Mouse (Mus musculus) heart, embryonic 16.5 days (tissue): ENCODE results near the gene Col15a1. TPM values are rescaled to one million over a fixed set of nuclear protein-coding genes. Genes with fewer than 3 reads are reported as not detected.

Experiments used
- ATAC-seq: fragments of 200-750 bp; cut with Nextera tagmentation; replicated peaks from 2 replicates; pipeline ENCODE4 v1.8.0; 2017; ENCODE audit warnings: moderate number of reproducible peaks; ENCODE audit not compliant: insufficient read depth, low FRiP score; ENCODE audit errors: extremely low read depth
- H3K27ac ChIP-seq: fragments of 300-500 bp; sonication (generic); 2 replicates; pipeline ENCODE4 v1.5.1; 2014; ENCODE audit warnings: mild to moderate bottlenecking, low read length, control low read depth, moderate library complexity
- H3K27me3 ChIP-seq: fragments of 300-500 bp; sonication (generic); 2 replicates; pipeline ENCODE4 v1.6.1; 2014; ENCODE audit warnings: low read length, mixed read lengths; ENCODE audit not compliant: control insufficient read depth, insufficient read depth
- H3K36me3 ChIP-seq: fragments of 300-500 bp; sonication (generic); 2 replicates; pipeline ENCODE4 v1.6.1; 2014; ENCODE audit not compliant: control insufficient read depth, insufficient read depth
- H3K4me1 ChIP-seq: fragments of 300-500 bp; sonication (generic); 2 replicates; pipeline ENCODE4 v1.6.1; 2014; ENCODE audit warnings: low read length, mixed read lengths; ENCODE audit not compliant: control insufficient read depth, insufficient read depth
- H3K4me2 ChIP-seq: fragments of 300-500 bp; sonication (generic); 2 replicates; pipeline ENCODE4 v1.6.1; 2014; ENCODE audit warnings: low read depth, mild to moderate bottlenecking, control low read depth, low read length
- H3K4me3 ChIP-seq: fragments of 300-500 bp; sonication (generic); 2 replicates; pipeline ENCODE4 v1.5.1; 2014; ENCODE audit warnings: mild to moderate bottlenecking, control low read depth, low read length
- H3K9ac ChIP-seq: fragments of 300-500 bp; sonication (generic); 2 replicates; pipeline ENCODE4 v1.6.1; 2014; ENCODE audit warnings: low read length, control low read depth
- H3K9me3 ChIP-seq: fragments of 300-500 bp; sonication (generic); replicated peaks from 2 replicates; pipeline ENCODE4 v1.6.1; 2016; ENCODE audit warnings: low read length; ENCODE audit not compliant: control insufficient read depth
- WGBS: fragments of 180-500 bp; shearing (Covaris S2); extraction: QIAGEN DNeasy Blood & Tissue Kit; methylation state at CpG from one replicate; pipeline ENCODE4 v1.1.7; 2014; 5-methylcytosine and 5-hydroxymethylcytosine counted together
- polyA plus RNA-seq: library from polyadenylated mRNA; unstranded; fragments of >200 nt; fragmentation: Nextera tagmentation; extraction: Ambion mirVana; gene quantifications from 2 replicates; pipeline ENCODE4 v1.2.1, GENCODE M21; 2015

Col15a1 gene
- polyA plus RNA-seq, 1 experiment from 2014 or later = 13.5 TPM

DNA sequence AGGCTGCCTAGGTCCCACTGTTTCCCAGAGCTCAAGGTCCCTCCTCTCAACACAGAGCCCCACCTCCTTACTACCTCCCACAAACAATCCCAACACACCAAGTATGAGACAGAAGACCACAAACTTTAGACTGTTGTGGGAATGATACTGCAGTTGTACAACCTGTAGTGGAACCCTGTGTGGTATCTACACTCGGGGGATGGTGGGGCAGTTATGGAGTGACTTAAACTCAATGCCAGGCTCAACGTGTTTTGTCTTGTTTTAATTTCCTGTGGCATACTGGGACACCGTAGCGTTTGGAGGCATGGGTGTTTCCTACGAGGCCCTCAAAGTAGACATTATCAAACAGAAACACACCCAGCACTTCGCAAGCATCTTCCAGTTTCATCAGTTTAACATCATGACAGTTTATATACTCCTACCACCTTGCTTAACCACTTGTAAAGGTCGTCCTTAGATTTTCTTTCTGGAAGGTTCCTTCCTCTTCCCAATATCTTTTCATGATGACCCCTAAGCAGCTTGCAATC lies 86.6 kb downstream of the Col15a1 start:
- Histone ChIP-seq H3K4me1 (peaks cover 15% of the 10 kb centered on the region), H3K4me3 (no peak overlapping the region), H3K27me3 (no peaks in the 10 kb centered on the region), H3K27ac (no peak overlapping the region), H3K4me2 (no peak overlapping the region), H3K9me3 (peaks cover 15% of the 10 kb centered on the region), H3K36me3 (peaks cover 10% of the 10 kb centered on the region), H3K9ac (no peak overlapping the region)
- 83% methylated on average over 7 of the region's 7 CpGs for WGBS
- no peak for ATAC-seq

- H3K4me1 ChIP-seq = peaks cover 15% of the 10 kb centered on the region
- H3K4me3 ChIP-seq = no peak overlapping the region
- no peak overlapping the region for H3K9ac ChIP-seq
- no peak overlapping the region for H3K4me2 ChIP-seq
- H3K27ac ChIP-seq = 0 out of 2 replicates have a peak overlapping the region, but pooled peaks have one; percentile 35
- WGBS = 37% methylated on average over 3 of the region's 3 CpGs
- H3K27me3 ChIP-seq = no peaks in the 10 kb centered on the region
- peaks cover 15% of the 10 kb centered on the region for H3K9me3 ChIP-seq
- no peak for ATAC-seq
- H3K36me3 ChIP-seq = peaks cover 10% of the 10 kb centered on the region
Measured at GRCm38 (mm10) chr4:47295547-47295946, 87.6 kb downstream of the Col15a1 start.

GRCm38 (mm10) chr4:47300701-47301100 lies 92.7 kb downstream of the Col15a1 start:
- H3K4me1 ChIP-seq = peaks cover 8% of the 10 kb centered on the region
- H3K9me3 ChIP-seq = peaks cover 15% of the 10 kb centered on the region
- H3K27me3 ChIP-seq = no peaks in the 10 kb centered on the region
- no peak overlapping the region for H3K9ac ChIP-seq
- peaks cover 10% of the 10 kb centered on the region for H3K36me3 ChIP-seq
- 84% methylated on average over 2 of the region's 2 CpGs for WGBS
- no peak overlapping the region for H3K4me3 ChIP-seq
- ATAC-seq = no peak
- H3K27ac ChIP-seq = no peak overlapping the region
- H3K4me2 ChIP-seq = no peak overlapping the region

GRCm38 (mm10) chr4:47302610-47303009 lies 94.6 kb downstream of the Col15a1 start:
- peaks cover 10% of the 10 kb centered on the region for H3K36me3 ChIP-seq
- H3K4me1 ChIP-seq = peaks cover 3% of the 10 kb centered on the region; the same call in 1 of the 2 replicates
- no peaks in the 10 kb centered on the region for H3K27me3 ChIP-seq
- H3K4me3 ChIP-seq = no peak overlapping the region
- ATAC-seq = no peak
- 81% methylated on average over 7 of the region's 7 CpGs for WGBS
- H3K4me2 ChIP-seq = no peak overlapping the region
- no peak overlapping the region for H3K9ac ChIP-seq
- peaks cover 15% of the 10 kb centered on the region for H3K9me3 ChIP-seq
- H3K27ac ChIP-seq = no peak overlapping the region

DNA sequence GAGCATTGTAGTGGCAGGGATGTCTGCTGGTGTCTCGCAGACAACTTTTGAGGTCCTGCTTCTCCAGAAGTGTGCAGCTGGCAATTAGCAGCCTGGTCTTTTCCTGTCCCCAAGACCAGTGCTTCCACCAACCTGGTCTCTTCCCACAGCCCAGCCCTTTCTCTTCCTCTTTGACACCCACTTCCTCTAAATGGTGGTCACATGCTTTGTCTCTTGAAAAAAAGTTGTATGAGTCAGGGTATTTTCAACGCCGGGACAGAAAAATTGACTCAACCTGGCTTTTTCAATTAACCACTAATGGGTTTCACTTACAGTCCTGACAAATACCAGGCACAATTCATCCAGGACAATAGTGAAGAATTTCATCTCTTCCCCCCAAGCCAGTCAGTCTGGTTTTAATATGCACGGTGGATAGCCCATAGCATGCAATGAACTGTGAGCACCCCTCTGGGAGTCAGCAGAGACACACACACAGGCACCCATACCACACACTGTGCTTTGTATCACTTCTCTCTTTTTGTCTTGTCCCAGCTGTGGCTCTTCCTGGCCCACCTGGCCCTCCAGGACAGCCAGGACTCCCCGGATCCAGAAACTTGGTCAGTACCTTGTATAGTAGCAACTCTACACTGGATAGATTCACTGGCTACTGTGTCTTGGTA lies 95.5 kb downstream of the Col15a1 start:
- WGBS = 69% methylated on average over 5 of the region's 5 CpGs
- Histone ChIP-seq H3K27ac (0 out of 2 replicates have a peak overlapping the region, but pooled peaks have one; percentile 3), H3K4me2 (no peak overlapping the region), H3K9ac (no peak overlapping the region), H3K9me3 (peaks cover 11% of the 10 kb centered on the region), H3K4me3 (no peak overlapping the region), H3K36me3 (peaks cover 10% of the 10 kb centered on the region), H3K4me1 (peaks cover 4% of the 10 kb centered on the region; the same call in 1 of the 2 replicates), H3K27me3 (no peaks in the 10 kb centered on the region)
- ATAC-seq = no peak

- peak; percentile 37; the same call in 1 of the 2 replicates for ATAC-seq
- no peak overlapping the region; the same call in 1 of the 2 replicates for H3K27ac ChIP-seq
- H3K9ac ChIP-seq = no peak overlapping the region
- peaks cover 23% of the 10 kb centered on the region for H3K4me1 ChIP-seq
- no peaks in the 10 kb centered on the region for H3K36me3 ChIP-seq
- WGBS = 79% methylated on average over 12 of the region's 12 CpGs
- H3K27me3 ChIP-seq = no peaks in the 10 kb centered on the region
- H3K4me2 ChIP-seq = no peak overlapping the region
- H3K9me3 ChIP-seq = no peaks in the 10 kb centered on the region
- no peak overlapping the region for H3K4me3 ChIP-seq
Measured at GRCm38 (mm10) chr4:47309886-47310625, 102.1 kb downstream of the Col15a1 start.

DNA sequence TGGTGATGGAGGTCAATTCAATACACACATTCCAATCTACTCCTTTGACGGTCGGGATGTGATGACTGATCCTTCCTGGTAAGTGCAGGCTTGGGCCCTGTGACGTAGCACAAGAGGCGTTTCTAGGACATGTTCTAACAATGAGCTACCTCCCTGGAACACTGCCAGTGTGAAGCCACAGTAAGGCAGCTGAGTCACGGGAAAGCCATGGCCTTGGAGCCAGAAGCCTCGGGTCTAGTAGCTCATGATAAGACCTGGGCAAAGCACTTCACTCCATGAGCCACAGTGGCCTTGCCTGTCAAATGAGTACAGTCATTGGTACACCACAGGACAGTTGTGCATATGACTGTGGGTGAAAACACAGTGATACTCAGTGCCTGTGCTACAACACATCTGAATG lies 102.9 kb downstream of the Col15a1 start:
- 15% methylated on average over 6 of the region's 6 CpGs for WGBS
- H3K27me3 ChIP-seq = no peaks in the 10 kb centered on the region
- H3K9ac ChIP-seq = no peak overlapping the region
- H3K36me3 ChIP-seq = no peaks in the 10 kb centered on the region
- no peak overlapping the region for H3K4me3 ChIP-seq
- H3K9me3 ChIP-seq = no peaks in the 10 kb centered on the region
- ATAC-seq = peak; percentile 64
- peaks cover 21% of the 10 kb centered on the region for H3K4me1 ChIP-seq
- H3K4me2 ChIP-seq = no peak overlapping the region
- peak overlapping the region; percentile 34; the same call in 1 of the 2 replicates for H3K27ac ChIP-seq

DNA sequence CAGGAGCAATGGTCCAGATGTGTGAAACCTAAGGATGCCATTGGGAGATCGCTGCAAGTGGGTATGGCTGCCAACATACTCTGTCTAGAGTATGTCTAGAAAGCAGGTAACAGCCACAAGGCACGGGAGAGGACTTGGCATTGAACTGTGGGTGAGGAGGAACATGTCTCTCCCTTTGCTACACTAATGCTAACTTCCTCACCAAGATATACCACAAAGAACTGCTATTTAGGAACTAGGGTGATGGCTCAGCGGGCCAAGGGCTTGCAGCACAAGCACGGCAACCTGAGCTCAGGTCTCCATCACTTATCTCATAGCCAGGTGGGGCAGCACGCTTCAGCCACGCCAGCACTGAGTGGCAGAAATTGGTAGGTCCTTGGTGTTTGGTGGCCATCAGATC lies 103.5 kb downstream of the Col15a1 start:
- Histone ChIP-seq H3K36me3 (no peaks in the 10 kb centered on the region), H3K9ac (no peak overlapping the region), H3K4me1 (peaks cover 21% of the 10 kb centered on the region), H3K27ac (peak overlapping the region; percentile 34; the same call in 1 of the 2 replicates), H3K9me3 (no peaks in the 10 kb centered on the region), H3K4me2 (no peak overlapping the region), H3K4me3 (no peak overlapping the region), H3K27me3 (no peaks in the 10 kb centered on the region)
- no peak for ATAC-seq
- WGBS = 89% methylated on average over 6 of the region's 6 CpGs

DNA sequence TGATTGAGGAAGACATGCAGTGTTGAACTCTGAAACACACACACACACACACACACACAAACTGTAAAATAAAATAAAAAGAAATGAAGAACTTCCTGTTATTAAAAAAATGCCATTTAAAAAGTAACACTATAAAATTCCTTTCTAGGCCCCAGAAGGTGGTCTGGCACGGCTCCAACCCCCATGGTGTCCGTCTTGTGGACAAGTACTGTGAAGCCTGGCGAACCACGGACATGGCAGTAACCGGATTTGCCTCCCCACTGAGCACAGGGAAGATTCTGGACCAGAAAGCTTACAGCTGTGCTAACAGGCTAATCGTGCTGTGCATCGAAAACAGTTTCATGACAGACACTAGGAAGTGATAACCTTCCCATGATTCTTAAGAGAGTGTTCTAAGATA lies 104.0 kb downstream of the Col15a1 start:
- Histone ChIP-seq H3K27ac (no peak overlapping the region), H3K4me3 (no peak overlapping the region), H3K9ac (no peak overlapping the region), H3K4me1 (peaks cover 21% of the 10 kb centered on the region), H3K36me3 (no peaks in the 10 kb centered on the region), H3K27me3 (no peaks in the 10 kb centered on the region), H3K4me2 (no peak overlapping the region), H3K9me3 (no peaks in the 10 kb centered on the region)
- no peak for ATAC-seq
- 79% methylated on average over 7 of the region's 7 CpGs for WGBS
